Comparison of ENCODE assay signal across 8 mouse cellular contexts in the genomic region with DNA sequence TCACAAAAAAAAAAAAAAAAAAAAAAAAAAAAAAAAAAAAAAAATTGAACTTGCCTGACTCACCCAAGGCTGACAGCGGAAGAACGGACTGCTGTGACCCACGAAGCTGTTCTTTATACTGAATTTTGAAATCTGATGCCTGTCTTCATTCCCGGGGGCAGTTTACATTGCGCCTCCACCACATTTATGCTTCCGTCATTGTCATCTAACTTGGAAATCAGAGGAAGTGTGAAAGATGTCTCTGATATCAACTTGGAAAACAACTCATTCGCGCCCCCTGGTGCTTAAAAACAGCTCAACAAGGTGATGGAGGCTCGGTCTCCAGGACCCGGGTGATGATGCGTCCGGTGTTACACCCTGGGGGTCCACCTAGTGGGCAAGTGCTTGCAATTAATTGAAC. TPM values are rescaled to one million over a fixed set of nuclear protein-coding genes. Genes with fewer than 3 reads are reported as not detected.
DNase-seq lines count a peak whose midpoint lies in the region; ATAC-seq and TF ChIP-seq lines count a peak whose summit lies in the region.

No protein-coding gene starts in this region.

- no peaks in the 10 kb centered on the region for H3K9me3 ChIP-seq in forebrain, embryonic 15.5 days
- H3K9me3 ChIP-seq in lung, embryonic 14.5 days (ENCODE audit: low read depth, low read length): no peaks in the 10 kb centered on the region

- H3K9ac ChIP-seq in forebrain, embryonic 15.5 days (replicated peaks): no peak overlapping the region
- H3K9ac ChIP-seq in lung, embryonic 14.5 days: no peak overlapping the region

- no peaks in the 10 kb centered on the region for H3K36me3 ChIP-seq in forebrain, embryonic 15.5 days
- H3K36me3 ChIP-seq in lung, embryonic 14.5 days (ENCODE audit: insufficient read depth): no peaks in the 10 kb centered on the region
- H3K36me3 ChIP-seq in thymus, adult 2 months (ENCODE audit: control insufficient read depth, insufficient read depth, low read length): no peaks in the 10 kb centered on the region

- TF ChIP-seq CTCF in lung, embryonic 14.5 days (IDR thresholded peaks at IDR 0.05; ENCODE audit: low read depth): peak; percentile 93
- TF ChIP-seq CTCF in thymus, adult 2 months (IDR thresholded peaks at IDR 0.05; ENCODE audit: borderline replicate concordance, control insufficient read depth, extremely low read depth, insufficient read depth, low read length, poor library complexity): peak; percentile 79; the same call in 1 of the 2 replicates

- TF ChIP-seq POLR2A in thymus, adult 2 months (IDR thresholded peaks at IDR 0.05; ENCODE audit: control insufficient read depth, extremely low read depth, insufficient read depth, low read length, poor library complexity): no peak

- no peak for ATAC-seq in forebrain, embryonic 15.5 days (replicated peaks)
- ATAC-seq in lung, embryonic 14.5 days (ENCODE audit: insufficient read depth): no peak
- ATAC-seq in neutrophil, adult 5-6 weeks (ENCODE audit: extremely low read depth, insufficient number of reproducible peaks, low FRiP score, poor library complexity, severe bottlenecking): peak; percentile 51

- DNase-seq in CD8-positive naive resting alpha-beta T cell, adult 2 months (ENCODE audit: low read depth in 2 of 2, low spot score in 2 of 2): peak; percentile 82 to 91
- DNase-seq in c-Kit-positive CD71-negative TER-119-negative erythroid progenitor cells, embryonic 14.5 days (ENCODE audit: low read depth): peak; percentile 92
- DNase-seq in heart, postnatal 4 days: peak; percentile 94
- peak; percentile 78 to 93 for DNase-seq in layer of hippocampus, adult 8-10 months (ENCODE audit: low spot score in 2 of 2)
- DNase-seq in lung, embryonic 14.5 days: peak; percentile 97
- DNase-seq in thymus, adult 2 months: peak; percentile 90

- no peak overlapping the region for H3K27ac ChIP-seq in forebrain, embryonic 15.5 days (replicated peaks)
- H3K27ac ChIP-seq in lung, embryonic 14.5 days (ENCODE audit: low read depth): no peak overlapping the region
- H3K27ac ChIP-seq in thymus, adult 2 months (ENCODE audit: control insufficient read depth, insufficient read depth, low read length): no peak overlapping the region

- whole genome bisulfite sequencing in forebrain, embryonic 15.5 days: under 1% methylated on average over 12 of the region's 12 CpGs
- under 1% methylated on average over 12 of the region's 12 CpGs for WGBS in lung, embryonic 14.5 days
- WGBS in thymus, adult 2 months: under 1% methylated on average over 12 of the region's 12 CpGs

- 0 out of 2 replicates have a peak overlapping the region, but pooled peaks have one; percentile 5 for H3K4me3 ChIP-seq in forebrain, embryonic 15.5 days
- H3K4me3 ChIP-seq in lung, embryonic 14.5 days (ENCODE audit: low read depth, low read length): peak overlapping the region; percentile 89; the same call in 1 of the 2 replicates
- H3K4me3 ChIP-seq in thymus, adult 2 months (ENCODE audit: control insufficient read depth, insufficient read depth, low read length): peak overlapping the region; percentile 22; the same call in 1 of the 2 replicates

- H3K4me2 ChIP-seq in forebrain, embryonic 15.5 days (replicated peaks): peak overlapping the region; percentile 96
- H3K4me2 ChIP-seq in lung, embryonic 14.5 days: peak overlapping the region; percentile 87

- H3K4me1 ChIP-seq in forebrain, embryonic 15.5 days: peaks cover 14% of the 10 kb centered on the region
- H3K4me1 ChIP-seq in lung, embryonic 14.5 days (ENCODE audit: insufficient read depth): peaks cover 5% of the 10 kb centered on the region
- H3K4me1 ChIP-seq in thymus, adult 2 months (replicated peaks; ENCODE audit: control insufficient read depth, insufficient read depth, low read length): peaks cover 22% of the 10 kb centered on the region

- H3K27me3 ChIP-seq in forebrain, embryonic 15.5 days: no peaks in the 10 kb centered on the region
- H3K27me3 ChIP-seq in lung, embryonic 14.5 days (ENCODE audit: insufficient read depth, low read length): 0 out of 2 replicates have a peak, but pooled peaks cover 5% of the 10 kb centered on the region
- peaks cover 12% of the 10 kb centered on the region for H3K27me3 ChIP-seq in thymus, adult 2 months (ENCODE audit: control insufficient read depth, insufficient read depth, low read length)

RNA-seq across cellular contexts. Expression of a gene that starts 1.8 kb away (rescaled TPM):
- polyA plus RNA-seq in forebrain, embryonic 15.5 days (2015; fragmentation: Nextera tagmentation; extraction: Ambion mirVana): 55.6 and 56.4 TPM in 2 replicates
- 10 to 100 TPM; 24.6 to 27.7 TPM for total RNA-seq in heart, postnatal 4 days (2021)
- 10 to 100 TPM in 3 of 4 experiments, 1 to 10 TPM in 1; 9.8 to 16.8 (median 15.8) TPM for total RNA-seq in layer of hippocampus, adult 8-10 months (2022)
- polyA plus RNA-seq in lung, embryonic 14.5 days (2014; fragmentation: Nextera tagmentation; extraction: Ambion mirVana): 18.5 and 20.0 TPM in 2 replicates
- 37.8 and 41.9 TPM in 2 replicates for total RNA-seq in neutrophil, adult 5-6 weeks (2017)
- polyA plus RNA-seq in thymus, adult 2 months (2012; rRNA removed): 2.5 and 2.9 TPM in 2 replicates

RNA-seq across cellular contexts. Expression of a gene that starts 53.2 kb away (rescaled TPM):
- polyA plus RNA-seq in forebrain, embryonic 15.5 days (2015; fragmentation: Nextera tagmentation; extraction: Ambion mirVana): 62.8 and 63.4 TPM in 2 replicates
- 10 to 100 TPM; 48.1 to 48.8 TPM for total RNA-seq in heart, postnatal 4 days (2021)
- total RNA-seq in layer of hippocampus, adult 8-10 months (2022): 100 to 1,000 TPM; 103 to 112 (median 107) TPM
- polyA plus RNA-seq in lung, embryonic 14.5 days (2014; fragmentation: Nextera tagmentation; extraction: Ambion mirVana): 32.3 and 34.8 TPM in 2 replicates
- 64.9 and 65.8 TPM in 2 replicates for total RNA-seq in neutrophil, adult 5-6 weeks (2017)
- polyA plus RNA-seq in thymus, adult 2 months (2012; rRNA removed): 47.8 and 48.5 TPM in 2 replicates

Comparison
In these comparisons a context has a peak if more than half of its experiments do, and no peak if none do; other contexts are left out.
1. H3K4me3 ChIP-seq: peak in every context shown above with its lines; median percentile 89 in lung, embryonic 14.5 days; 22 in thymus, adult 2 months; 5 in forebrain, embryonic 15.5 days.